Mouse (Mus musculus): ENCODE measurements at regions not wholly inside any gene's neighbourhood (a gene's known extent, or its start where the extent isn't known, plus 50 kb on each side); places are given as distances from the start of the nearest gene placed in this dataset.

- DNase-seq (ENCODE audit: low read depth, low spot score), result no peak
- 75% methylated on average over 11 of the region's 11 CpGs for WGBS
Observed at GRCm38 (mm10) chr2:172813319-172813718, 126.8 kb downstream of the Bmp7 start.

- no peak for DNase-seq (ENCODE audit: low read depth, low spot score)
- WGBS, result 49% methylated on average over 4 of the region's 4 CpGs
Observed at GRCm38 (mm10) chr2:172813906-172814305, 126.2 kb downstream of the Bmp7 start.

GRCm38 (mm10) chr2:172815146-172815545, 125.0 kb downstream of the Bmp7 start:
- WGBS, result 93% methylated on average over 7 of the region's 7 CpGs
- no peak for DNase-seq (ENCODE audit: low read depth, low spot score)

- 34% methylated on average over 8 of the region's 8 CpGs for WGBS
- no peak for DNase-seq (ENCODE audit: low read depth, low spot score)
Observed at GRCm38 (mm10) chr2:172817058-172817745, 122.9 kb downstream of the Bmp7 start.
